Mouse (Mus musculus) lung, postnatal 0 days (tissue): Measurements from ENCODE around the gene Dkk3.

Source experiments
- CTCF ChIP-seq: IDR thresholded peaks from 2 replicates; pipeline ENCODE4 v1.5.1; 2016; ENCODE audit warnings: antibody characterized with exemption, mild to moderate bottlenecking
- EP300 ChIP-seq: IDR thresholded peaks from 2 replicates; pipeline ENCODE4 v1.6.1; 2016; ENCODE audit warnings: antibody characterized with exemption, mild to moderate bottlenecking, control low read depth

DNA sequence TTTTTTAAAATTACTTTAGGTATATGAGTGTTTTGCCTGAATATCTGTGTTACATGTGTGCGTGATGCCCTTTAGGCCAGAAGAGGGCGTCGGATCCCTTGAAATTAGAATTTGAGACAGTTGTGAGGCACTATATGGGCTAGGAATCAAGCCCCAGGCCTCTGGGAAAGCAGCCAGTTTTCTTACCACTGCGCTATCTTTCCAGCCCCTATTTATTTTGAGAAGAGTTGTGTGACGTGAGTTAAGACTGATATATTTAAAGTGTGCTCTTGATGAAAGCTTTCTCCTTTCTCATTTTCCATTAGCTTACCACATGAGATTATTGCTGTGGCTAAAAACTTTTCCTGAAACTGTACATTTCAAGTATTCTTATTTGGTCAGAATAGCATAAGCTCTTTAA lies 84.0 kb downstream of the Dkk3 start:
- TF ChIP-seq CTCF (no peak), EP300 (no peak)
